Mouse (Mus musculus) thymus, adult 2 months (tissue): ENCODE results near the gene Arid3c. TPM values are rescaled to one million over a fixed set of nuclear protein-coding genes. Genes with fewer than 3 reads are reported as not detected.

Source experiments
- DNase-seq: peaks from one replicate; pipeline ENCODE4 v3.0.0; 2021
- H3K27ac ChIP-seq: fragments of 200-500 bp; 2 replicates; pipeline ENCODE4 v1.5.1; 2012; ENCODE audit warnings: low read length, control low read depth; ENCODE audit not compliant: control insufficient read depth, insufficient read depth
- H3K27me3 ChIP-seq: fragments of 200-500 bp; 2 replicates; pipeline ENCODE4 v1.6.1; 2012; ENCODE audit warnings: mild to moderate bottlenecking, low read length, moderate library complexity, mixed read lengths; ENCODE audit not compliant: control insufficient read depth, insufficient read depth
- H3K36me3 ChIP-seq: fragments of 200-500 bp; 2 replicates; pipeline ENCODE4 v1.6.1; 2012; ENCODE audit warnings: mild to moderate bottlenecking, low read length, moderate library complexity; ENCODE audit not compliant: control insufficient read depth, insufficient read depth
- H3K4me1 ChIP-seq: fragments of 200-500 bp; replicated peaks from 2 replicates; pipeline ENCODE4 v1.6.1; 2012; ENCODE audit warnings: low read length; ENCODE audit not compliant: control insufficient read depth, insufficient read depth
- H3K4me3 ChIP-seq: fragments of 200-500 bp; 2 replicates; pipeline ENCODE4 v1.5.1; 2012; ENCODE audit warnings: mild to moderate bottlenecking, low read length, control low read depth, moderate library complexity; ENCODE audit not compliant: control insufficient read depth, insufficient read depth
- CTCF ChIP-seq: fragments of 200-500 bp; IDR thresholded peaks from 2 replicates; pipeline ENCODE4 v1.5.1; 2012; ENCODE audit warnings: mild to moderate bottlenecking, control low read depth, low read length, moderate library complexity, borderline replicate concordance; ENCODE audit not compliant: control insufficient read depth, poor library complexity, insufficient read depth; ENCODE audit errors: extremely low read depth
- POLR2A ChIP-seq: fragments of 200-500 bp; IDR thresholded peaks from 2 replicates; pipeline ENCODE4 v1.6.1; 2012; ENCODE audit warnings: mild to moderate bottlenecking, low read length, control low read depth, moderate library complexity; ENCODE audit not compliant: control insufficient read depth, poor library complexity, insufficient read depth; ENCODE audit errors: extremely low read depth
- WGBS: fragments of 180-500 bp; shearing (Covaris S2); methylation state at CpG from one replicate; pipeline ENCODE4 v1.1.7; 2018; 5-methylcytosine and 5-hydroxymethylcytosine counted together
- polyA plus RNA-seq: library from polyadenylated mRNA; depleted of rRNA; stranded (reverse); fragments of >200 nt; gene quantifications from 2 replicates; pipeline ENCODE4 v1.2.3, GENCODE M21; 2012

Arid3c gene
- polyA plus RNA-seq, 1 experiment = 0.15 TPM

GRCm38 (mm10) chr4:41758701-41759100, 27.8 kb upstream of the Arid3c start:
- H3K27me3 ChIP-seq = no peaks in the 10 kb centered on the region
- H3K4me1 ChIP-seq = peaks cover 23% of the 10 kb centered on the region
- no peak overlapping the region; the same call in 1 of the 2 replicates for H3K27ac ChIP-seq
- WGBS = 94% methylated on average over 4 of the region's 4 CpGs
- no peak for DNase-seq
- peaks cover 6% of the 10 kb centered on the region for H3K36me3 ChIP-seq
- no peak overlapping the region for H3K4me3 ChIP-seq
- TF ChIP-seq POLR2A (no peak), CTCF (no peak)

DNA sequence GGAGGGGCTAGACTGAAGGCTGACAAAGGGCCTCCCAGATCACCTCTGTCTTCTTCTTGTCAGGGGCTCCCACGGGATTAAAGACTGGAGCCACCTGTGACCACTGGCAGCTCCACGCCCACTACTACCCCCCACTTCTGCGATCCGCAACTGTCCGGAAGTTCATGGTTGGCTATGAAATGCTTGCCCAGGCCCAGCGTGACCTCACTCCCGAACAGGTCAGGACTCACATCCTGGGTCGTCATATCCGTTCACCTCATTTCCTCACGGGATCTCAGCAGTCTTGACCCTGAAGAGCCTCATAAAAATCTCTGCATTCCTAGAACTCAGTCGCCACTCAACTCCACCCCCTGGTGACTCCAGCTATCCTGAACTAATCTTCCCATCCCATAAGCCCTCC, 27.1 kb upstream of the Arid3c start:
- peaks cover 6% of the 10 kb centered on the region for H3K36me3 ChIP-seq
- no peak overlapping the region for H3K27ac ChIP-seq
- H3K4me3 ChIP-seq = no peak overlapping the region
- peaks cover 23% of the 10 kb centered on the region for H3K4me1 ChIP-seq
- H3K27me3 ChIP-seq = no peaks in the 10 kb centered on the region
- WGBS = 98% methylated on average over 11 of the region's 11 CpGs
- DNase-seq = no peak
- TF ChIP-seq CTCF = no peak
- TF ChIP-seq POLR2A = no peak

DNA sequence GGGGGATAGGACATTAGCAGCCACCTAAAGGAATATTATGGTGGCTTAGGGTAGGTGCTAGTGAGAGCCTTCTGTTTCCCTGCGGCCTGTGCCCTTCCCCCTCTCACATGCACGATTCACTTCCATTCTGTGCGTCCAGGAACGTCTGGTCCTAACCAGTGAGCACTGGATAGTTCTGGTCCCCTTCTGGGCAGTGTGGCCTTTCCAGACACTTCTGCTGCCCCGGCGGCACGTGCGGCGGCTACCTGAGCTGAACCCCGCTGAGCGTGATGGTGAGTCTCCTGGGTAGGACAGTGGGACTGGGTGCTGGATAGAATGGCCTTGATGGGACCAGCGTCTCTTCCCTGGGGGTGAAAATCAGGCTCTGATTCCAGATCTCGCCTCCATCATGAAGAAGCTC, 26.4 kb upstream of the Arid3c start:
- H3K27me3 ChIP-seq = no peaks in the 10 kb centered on the region
- peaks cover 23% of the 10 kb centered on the region for H3K4me1 ChIP-seq
- H3K36me3 ChIP-seq = peaks cover 6% of the 10 kb centered on the region
- WGBS = 97% methylated on average over 13 of the region's 13 CpGs
- no peak overlapping the region for H3K27ac ChIP-seq
- TF ChIP-seq POLR2A (no peak), CTCF (no peak)
- H3K4me3 ChIP-seq = no peak overlapping the region
- no peak for DNase-seq

GRCm38 (mm10) chr4:41756440-41756839, 25.5 kb upstream of the Arid3c start:
- DNase-seq = peak; percentile 23
- Histone ChIP-seq H3K4me1 (peaks cover 23% of the 10 kb centered on the region), H3K36me3 (peaks cover 6% of the 10 kb centered on the region), H3K4me3 (peak overlapping the region; percentile 93), H3K27ac (peak overlapping the region; percentile 40; the same call in 1 of the 2 replicates), H3K27me3 (no peaks in the 10 kb centered on the region)
- TF ChIP-seq CTCF (no peak), POLR2A (no peak)
- WGBS = 72% methylated on average over 8 of the region's 8 CpGs

- peak within 1 kb of the TSS; percentile 63 for H3K27ac ChIP-seq
- under 1% methylated on average over 57 of the region's 57 CpGs for WGBS
- no peaks in the 10 kb centered on the region for H3K27me3 ChIP-seq
- TF ChIP-seq CTCF = peak; percentile 51; the same call in 1 of the 2 replicates
- peak; percentile 86 for TF ChIP-seq POLR2A
- H3K4me1 ChIP-seq = peaks cover 18% of the 10 kb centered on the region
- peak within 1 kb of the TSS; percentile 93 for H3K4me3 ChIP-seq
- peak; percentile 96 for DNase-seq
- peaks cover 6% of the 10 kb centered on the region for H3K36me3 ChIP-seq
Observed at GRCm38 (mm10) chr4:41755338-41756305, 24.7 kb upstream of the Arid3c start, which contains the start of gene Sigmar1. TSS of gene Sigmar1 (minus strand) at chr4:41756157.

DNA sequence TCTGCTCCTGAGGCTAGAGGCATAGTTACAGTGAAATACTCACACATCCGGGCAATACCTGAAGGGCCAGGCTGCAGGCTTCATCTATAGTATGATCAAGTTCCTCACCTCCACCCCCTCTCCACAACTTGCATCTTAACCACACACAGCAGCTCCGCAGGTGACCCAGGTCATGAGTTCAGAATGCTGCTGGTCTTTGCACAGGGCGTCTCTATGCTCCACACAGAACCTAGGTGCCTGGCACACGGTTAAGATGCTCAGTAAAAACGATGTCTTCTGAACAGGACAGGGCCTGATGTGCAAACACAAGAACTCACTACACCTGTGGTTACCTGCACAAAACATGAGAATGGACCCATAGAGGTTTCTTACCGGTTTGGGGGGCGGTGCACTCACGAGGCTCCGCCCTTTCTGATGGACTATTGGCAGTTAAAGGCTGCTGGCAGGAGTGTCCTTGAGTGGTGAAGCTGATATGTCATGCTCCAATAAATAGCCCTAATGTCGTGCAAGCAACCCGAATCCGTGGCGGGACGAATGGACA, 23.9 kb upstream of the Arid3c start, which contains the start of gene Galt:
Galt (plus strand) TSS at position 432 of the 541 bp plus-strand sequence.
- H3K36me3 ChIP-seq = peaks cover 6% of the 10 kb centered on the region
- peaks cover 11% of the 10 kb centered on the region for H3K4me1 ChIP-seq
- WGBS = 17% methylated on average over 14 of the region's 14 CpGs

More for the DNA sequence above, 23.9 kb upstream of the Arid3c start, which contains the start of gene Galt:
- no peak for TF ChIP-seq CTCF
- TF ChIP-seq POLR2A = no peak
- no peak for DNase-seq
- H3K27ac ChIP-seq = peak within 1 kb of the TSS; percentile 63
- H3K4me3 ChIP-seq = peak within 1 kb of the TSS; percentile 93
- no peaks in the 10 kb centered on the region for H3K27me3 ChIP-seq
